Mouse (Mus musculus) ZHBTc4 (cell line): ENCODE results near the gene Pycr1.

ENCODE experiments used
- DNase-seq: peaks from one replicate; pipeline ENCODE4 v3.0.0-alpha.2; 2011; ENCODE audit warnings: low read depth, low spot score

The Pycr1 gene

DNA sequence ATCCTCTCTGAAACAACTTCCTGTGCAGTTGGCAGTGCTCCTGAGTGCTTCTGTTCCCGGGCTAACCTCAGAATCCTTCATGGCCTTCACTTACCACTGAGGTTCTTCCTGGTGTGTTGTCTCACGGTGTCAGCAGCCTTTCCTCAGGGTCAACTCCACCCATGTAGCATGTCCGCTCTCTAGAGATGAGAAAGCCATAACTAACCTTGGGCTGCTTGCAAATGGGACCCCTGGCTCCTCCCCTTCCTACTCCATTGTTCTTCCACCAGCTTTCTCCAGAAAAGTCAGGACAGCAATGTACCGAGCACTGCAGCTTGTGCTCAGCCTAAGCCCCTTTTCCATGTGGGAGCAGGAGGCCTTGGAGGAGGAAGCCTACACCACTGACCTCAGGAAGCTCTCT, 36.8 kb downstream of the Pycr1 start:
- peak; percentile 67 for DNase-seq

DNA sequence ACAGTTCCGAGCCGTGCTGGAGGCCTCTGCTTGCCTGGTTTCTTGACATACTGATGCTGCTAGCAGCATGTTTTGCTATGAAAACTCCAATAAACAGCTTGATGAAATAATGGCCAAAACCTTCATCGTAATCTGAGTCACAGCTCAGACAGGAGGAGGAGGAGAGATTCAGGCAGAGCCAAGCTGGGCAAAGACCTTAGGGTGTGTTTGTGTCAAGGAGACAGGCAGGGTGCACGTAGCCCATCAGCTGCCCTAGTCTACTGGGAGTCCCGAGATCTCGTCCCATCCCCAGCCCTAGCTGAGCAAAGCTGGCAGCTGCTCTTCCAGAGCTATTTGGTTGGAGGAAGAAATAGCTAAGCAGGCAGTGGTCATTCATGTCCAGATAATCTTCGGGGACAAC, 37.9 kb downstream of the Pycr1 start:
- no peak for DNase-seq

DNA sequence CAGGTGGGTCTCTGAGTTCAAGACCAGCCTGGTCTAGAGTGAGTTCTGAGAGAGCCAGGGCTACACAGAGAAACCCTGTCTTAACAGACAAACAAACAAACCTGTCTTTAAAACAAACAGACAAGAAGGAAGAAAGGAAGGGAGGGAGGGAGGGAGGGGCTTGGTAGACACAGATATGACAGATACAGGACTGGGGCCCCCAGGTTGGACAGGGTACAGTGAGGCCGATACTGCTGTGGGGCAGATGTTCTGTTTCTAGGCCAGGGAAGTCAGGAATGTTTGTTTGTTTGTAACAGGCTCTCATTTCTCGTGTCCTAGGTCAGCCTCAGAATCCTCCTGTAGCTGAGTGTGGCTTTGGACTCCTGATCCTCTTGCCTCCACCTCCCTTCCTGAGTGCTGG, 40.0 kb downstream of the Pycr1 start:
- no peak for DNase-seq

DNA sequence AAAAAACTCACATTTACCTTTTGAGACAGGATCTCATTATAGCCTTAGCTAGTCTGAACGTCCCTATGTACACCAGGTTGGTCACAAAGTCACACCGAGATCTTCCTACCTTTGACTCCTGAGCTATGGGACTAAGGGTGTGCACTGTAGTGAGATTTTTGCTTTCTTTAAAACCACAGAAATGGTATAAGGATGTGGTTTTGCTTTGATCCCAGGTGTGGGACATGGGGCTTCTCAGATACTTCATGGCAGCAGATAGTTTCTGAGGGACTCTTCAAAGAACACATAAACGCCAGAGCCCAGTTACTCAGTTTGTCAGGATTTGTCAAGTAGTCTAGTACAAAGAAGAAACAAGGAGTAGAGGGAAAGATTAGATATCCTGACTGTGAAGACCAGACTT, 42.9 kb downstream of the Pycr1 start:
- no peak for DNase-seq

DNA sequence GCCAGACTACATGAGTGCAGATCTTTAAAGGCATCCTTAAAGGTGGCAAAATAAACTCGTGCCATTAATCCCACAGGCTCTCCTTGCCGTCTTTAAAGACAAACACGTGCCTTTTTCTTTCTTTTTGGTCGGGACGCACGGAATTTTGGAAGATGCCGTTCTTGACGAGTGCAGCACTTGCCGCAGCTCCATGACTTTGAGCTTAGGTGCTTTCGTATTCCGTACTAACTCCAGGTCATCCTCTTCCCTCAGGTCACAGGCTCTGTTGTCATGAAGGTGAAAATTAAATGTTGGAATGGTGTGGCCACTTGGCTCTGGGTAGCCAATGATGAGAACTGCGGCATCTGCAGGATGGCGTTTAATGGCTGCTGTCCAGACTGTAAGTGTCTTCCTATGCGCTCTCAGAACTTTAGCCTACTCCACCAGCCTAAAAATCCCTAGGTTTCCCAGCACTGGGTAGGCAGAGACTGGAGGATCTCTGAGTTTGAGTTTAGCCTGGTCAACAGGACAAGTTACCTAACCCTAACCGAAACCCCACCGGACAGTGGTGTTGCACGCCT, 44.5 kb downstream of the Pycr1 start:
- no peak for DNase-seq

DNA sequence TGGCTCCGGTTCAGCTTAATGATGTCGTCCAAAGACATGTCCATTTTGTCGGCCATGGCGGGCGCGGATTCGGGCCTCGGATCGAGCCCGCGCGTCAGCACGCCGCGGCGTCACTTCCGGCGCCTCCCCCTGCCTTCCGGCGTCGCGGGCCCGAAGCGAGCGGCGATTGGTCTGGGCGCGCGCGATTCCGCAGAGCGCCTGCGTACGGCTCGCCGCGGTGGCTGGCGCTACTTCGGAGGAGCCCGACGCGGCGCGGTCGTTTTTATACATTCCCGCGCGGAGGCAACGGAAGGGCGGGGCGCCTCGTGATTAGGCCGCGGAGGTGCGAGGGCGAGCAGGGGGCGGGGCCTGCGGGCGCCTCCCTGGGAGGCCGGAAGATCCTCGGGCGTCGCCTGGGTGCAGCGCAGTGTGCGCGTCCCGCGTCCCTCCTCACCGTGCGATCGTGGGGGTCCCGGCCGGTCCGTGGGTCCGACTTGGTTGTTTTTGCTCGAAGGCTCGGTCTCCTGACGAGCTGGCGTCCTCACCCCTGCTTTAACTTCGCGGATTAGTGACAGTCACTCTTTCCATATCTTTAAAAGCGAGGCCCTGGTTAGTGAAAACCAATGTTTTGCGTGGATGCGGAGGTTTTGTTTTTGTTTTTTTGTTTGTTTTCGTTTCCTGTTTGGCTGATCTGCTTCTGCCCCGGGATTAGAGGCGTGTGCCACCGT, 45.1 kb downstream of the Pycr1 start, which contains the start of the genes Alyref and Anapc11:
Alyref (minus strand) TSS at position 83 of the 707 bp plus-strand sequence.
Anapc11 (plus strand) TSS at position 139 of the 707 bp plus-strand sequence.
- DNase-seq, result peak; percentile 98

DNA sequence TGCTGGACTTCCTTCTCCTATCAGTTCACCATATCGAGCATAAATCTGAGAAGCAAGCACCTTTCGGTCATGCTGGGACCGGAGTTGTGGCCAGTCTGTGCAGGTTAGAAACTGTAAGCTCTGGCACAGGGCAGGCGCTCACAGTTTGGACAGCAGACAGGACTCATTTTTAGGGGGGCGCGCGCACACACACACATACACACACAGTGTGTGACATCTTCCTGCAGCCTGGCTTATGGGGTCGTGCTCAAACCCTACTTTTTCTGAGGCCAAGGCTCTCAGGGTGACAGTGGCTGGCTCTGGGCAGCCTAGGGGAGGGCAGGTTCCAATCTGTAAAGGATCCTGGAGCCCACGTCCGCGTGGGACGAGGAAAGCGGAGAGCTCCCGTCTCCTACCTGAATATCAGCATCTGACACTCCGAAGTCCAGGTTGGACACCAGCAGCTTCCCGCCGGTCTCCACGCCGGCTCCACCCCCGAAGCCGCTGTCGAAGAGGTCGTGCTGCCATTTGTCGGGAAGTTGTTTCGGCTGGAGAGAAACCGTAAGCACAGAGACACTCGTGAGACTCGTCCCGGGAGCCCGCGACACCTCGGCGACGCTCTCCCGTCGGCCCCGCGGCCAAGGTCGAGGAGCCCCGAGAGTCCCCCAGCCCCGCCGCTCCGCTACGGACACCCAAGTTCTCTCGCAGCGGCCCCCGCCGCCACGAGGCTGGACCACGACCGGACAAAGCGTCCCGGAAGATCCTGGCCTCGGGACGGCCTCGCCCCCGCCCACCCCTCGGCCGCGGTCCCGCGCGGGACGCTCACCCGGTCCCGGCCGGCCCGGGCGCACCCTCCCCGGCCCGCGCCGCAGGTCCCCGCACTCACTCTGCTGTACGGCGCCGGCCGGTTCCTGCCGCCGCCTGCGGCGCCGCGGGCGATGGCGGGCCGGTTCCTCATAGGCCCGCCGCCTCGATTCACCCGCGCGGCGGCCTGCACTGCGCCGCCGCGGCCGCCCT, 46.0 kb downstream of the Pycr1 start:
- peak; percentile 54 for DNase-seq

DNA sequence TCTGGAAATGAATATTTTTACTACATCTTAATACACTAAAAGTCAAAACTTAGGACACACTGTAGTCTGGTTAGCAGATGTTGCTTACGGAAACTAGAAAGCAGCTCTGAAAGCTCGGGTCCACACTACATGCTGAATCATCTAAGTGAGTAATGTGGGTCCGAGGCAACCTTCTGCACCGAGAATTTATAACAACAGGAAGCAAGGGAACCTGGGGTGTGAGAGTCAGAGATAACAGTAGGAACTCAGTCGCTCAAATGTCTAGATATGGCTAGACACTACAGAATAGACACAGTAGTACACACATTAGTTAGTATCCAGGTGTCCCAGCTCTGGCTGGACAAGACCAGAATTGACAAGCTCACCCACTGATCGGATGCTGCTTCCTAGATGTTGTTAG, 55.0 kb downstream of the Pycr1 start:
- DNase-seq, result no peak
